Mouse (Mus musculus) thymus, postnatal 14 days (tissue): ENCODE measurements around the gene Gm4302.
"Not testable (repeated sequence)": the region's sequence is repeated elsewhere in the genome, so short reads cannot be mapped to it uniquely, and the experiment has no call there.

Experiments
- DNase-seq: peaks from one replicate; pipeline ENCODE4 v3.0.0; 2021

The Gm4302 gene

GRCm38 (mm10) chr10:100340536-100340935 is at the start of gene Gm4302:
Gene Gm4302, plus strand, starts transcription at chr10:100340836.
- not testable (repeated sequence) for DNase-seq

DNA sequence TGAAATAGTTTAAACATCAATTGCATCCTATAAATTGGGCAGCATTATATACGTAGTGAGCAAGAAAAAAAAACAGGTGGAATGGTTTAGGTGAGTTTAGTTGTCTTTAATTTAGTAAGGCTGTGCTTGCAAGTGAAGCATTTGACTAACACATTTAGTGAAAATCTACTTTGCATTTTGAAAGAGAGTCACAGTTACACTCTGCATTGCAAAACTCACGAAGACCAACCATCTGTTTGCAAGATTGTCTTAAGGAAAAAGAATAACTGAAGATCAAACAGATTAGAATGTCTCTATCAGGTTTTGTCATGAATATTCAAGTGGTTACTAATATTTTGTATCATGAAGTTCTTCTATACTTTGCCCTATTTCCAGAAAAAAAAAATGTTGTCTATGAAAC is 44.5 kb upstream of the Gm4302 start:
- DNase-seq: no peak

DNA sequence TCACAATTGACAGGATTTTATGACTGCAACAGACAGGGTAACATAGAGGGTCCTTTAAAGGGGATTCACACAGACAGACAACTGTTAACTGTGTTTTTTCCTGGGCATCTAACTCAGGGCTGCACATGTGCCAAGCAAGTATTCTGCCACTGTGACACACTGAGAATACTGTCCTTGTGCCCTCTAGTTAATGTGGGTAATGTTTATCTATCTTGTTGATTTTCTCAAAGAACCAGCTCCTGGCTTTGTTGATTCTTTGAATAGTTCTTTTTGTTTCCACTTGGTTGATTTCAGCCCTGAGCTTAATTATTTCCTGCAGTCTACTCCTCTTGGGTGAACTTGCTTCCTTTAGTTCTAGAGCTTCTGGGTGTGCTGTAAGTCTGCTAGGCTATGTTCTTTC is 40.5 kb upstream of the Gm4302 start:
- DNase-seq: not testable (repeated sequence)

DNA sequence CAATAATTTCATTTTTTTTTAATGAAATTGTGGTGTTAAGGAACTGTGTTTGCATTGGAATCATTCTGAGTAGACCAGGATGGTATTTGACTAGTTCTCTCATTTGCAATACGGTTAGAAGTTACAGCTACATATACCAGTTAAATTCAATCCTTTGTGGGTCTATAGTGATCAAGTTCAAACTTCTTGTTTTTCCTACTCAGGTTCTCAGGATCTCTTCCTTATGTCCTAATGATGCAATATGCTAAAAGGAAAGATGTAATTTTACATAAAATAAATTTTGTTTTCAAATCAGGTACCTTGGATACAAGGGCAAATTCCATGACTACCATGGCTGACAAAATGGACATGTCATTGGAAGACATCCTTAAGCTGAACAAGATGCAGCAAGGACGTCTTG is 5.3 kb upstream of the Gm4302 start, which contains the start of gene Gm4301:
Gene Gm4301 (plus strand): TSS at position 301 of the 400 bp plus-strand sequence.
- DNase-seq: not testable (repeated sequence)

DNA sequence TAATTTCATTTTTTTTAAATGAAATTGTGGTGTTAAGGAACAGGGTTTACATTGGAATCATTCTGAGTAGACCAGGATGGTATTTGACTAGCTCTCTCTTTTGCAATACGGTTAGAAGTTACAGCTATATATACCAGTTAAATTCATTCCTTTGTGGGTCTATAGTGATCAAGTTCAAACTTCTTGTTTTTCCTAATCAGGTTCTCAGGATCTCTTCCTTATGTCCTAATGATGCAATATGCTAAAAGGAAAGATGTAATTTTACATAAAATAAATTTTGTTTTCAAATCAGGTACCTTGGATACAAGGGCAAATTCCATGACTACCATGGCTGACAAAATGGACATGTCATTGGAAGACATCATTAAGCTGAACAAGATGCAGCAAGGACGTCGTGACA is 5.0 kb downstream of the Gm4302 start, which contains the start of gene Gm4303:
Gene Gm4303 (plus strand): TSS at position 301 of the 400 bp plus-strand sequence.
- not testable (repeated sequence) for DNase-seq

GRCm38 (mm10) chr10:100350793-100351192 is 10.2 kb downstream of the Gm4302 start, which contains the start of gene Gm4305:
Gene Gm4305, plus strand, starts transcription at chr10:100351093.
- DNase-seq: not testable (repeated sequence)

DNA sequence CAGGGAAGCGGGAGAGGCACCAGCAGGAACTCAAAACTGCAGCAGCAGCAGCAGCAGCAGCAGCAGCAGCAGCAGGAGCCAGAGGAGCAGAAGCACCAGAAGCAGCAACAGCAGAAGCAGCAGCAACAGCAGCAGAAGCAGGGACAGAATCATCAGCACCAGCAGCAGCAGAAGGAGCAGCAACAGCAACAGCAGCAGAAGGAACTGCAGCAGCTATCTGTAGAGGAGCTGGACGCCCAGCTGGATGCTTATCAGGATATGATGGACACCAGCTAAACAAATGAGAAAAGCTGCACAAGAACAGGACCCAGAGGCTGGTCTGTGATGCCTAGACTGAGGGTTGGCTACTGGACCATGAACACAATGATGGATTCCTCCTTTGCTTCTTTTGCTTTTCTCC is 16.2 kb downstream of the Gm4302 start:
- peak; percentile 4 for DNase-seq

GRCm38 (mm10) chr10:100361038-100361437 is 20.4 kb downstream of the Gm4302 start, which contains the start of gene Gm4307:
Gene Gm4307, plus strand, starts transcription at chr10:100361338.
- not testable (repeated sequence) for DNase-seq

GRCm38 (mm10) chr10:100382460-100382859 is 41.8 kb downstream of the Gm4302 start, which contains the start of gene Gm4312:
Gene Gm4312, minus strand, starts transcription at chr10:100382560.
- not testable (repeated sequence) for DNase-seq
